Mouse (Mus musculus): Measurements from ENCODE around the gene Lrrk1. TPM values are rescaled to one million over a fixed set of nuclear protein-coding genes. Genes with fewer than 3 reads are reported as not detected.
A peak's percentile ranks its signal among the peaks of the same experiment; 100 is the strongest.

Gene Lrrk1
- polyA plus RNA-seq, 1 experiment from 2014 or later: 5.8 TPM

GRCm38 (mm10) chr7:66247274-66248021 is 140.7 kb downstream of the Lrrk1 start:
- no peak for ATAC-seq (ENCODE audit: insufficient number of reproducible peaks, low FRiP score, low TSS enrichment, low read depth)
- Histone ChIP-seq H3K4me3 (ENCODE audit: low read depth, low read length) (no peak overlapping the region), H3K9me3 (ENCODE audit: control insufficient read depth, low read length) (no peaks in the 10 kb centered on the region), H3K27me3 (ENCODE audit: control insufficient read depth, insufficient read depth, low read length) (no peaks in the 10 kb centered on the region), H3K4me2 (ENCODE audit: low read depth, severe bottlenecking) (no peak overlapping the region), H3K4me1 (ENCODE audit: control insufficient read depth, insufficient read depth, low read length) (peaks cover 5% of the 10 kb centered on the region; the same call in 1 of the 2 replicates), H3K36me3 (ENCODE audit: control insufficient read depth, insufficient read depth, low read length) (no peaks in the 10 kb centered on the region), H3K9ac (ENCODE audit: low read length) (no peak overlapping the region), H3K27ac (replicated peaks; ENCODE audit: low read depth, low read length) (no peak overlapping the region)
- WGBS: 73% methylated on average over 12 of the region's 12 CpGs
- DNase-seq (ENCODE audit: low spot score): peak; percentile 38

- H3K9ac ChIP-seq (ENCODE audit: low read length): no peak overlapping the region
- no peak for ATAC-seq (ENCODE audit: insufficient number of reproducible peaks, low FRiP score, low TSS enrichment, low read depth)
- no peak overlapping the region for H3K27ac ChIP-seq (replicated peaks; ENCODE audit: low read depth, low read length)
- H3K4me2 ChIP-seq (ENCODE audit: low read depth, severe bottlenecking): no peak overlapping the region
- peaks cover 5% of the 10 kb centered on the region; the same call in 1 of the 2 replicates for H3K4me1 ChIP-seq (ENCODE audit: control insufficient read depth, insufficient read depth, low read length)
- H3K36me3 ChIP-seq (ENCODE audit: control insufficient read depth, insufficient read depth, low read length): no peaks in the 10 kb centered on the region
- no peak overlapping the region for H3K4me3 ChIP-seq (ENCODE audit: low read depth, low read length)
- H3K27me3 ChIP-seq (ENCODE audit: control insufficient read depth, insufficient read depth, low read length): no peaks in the 10 kb centered on the region
- WGBS: 79% methylated on average over 11 of the region's 11 CpGs
- no peak for DNase-seq (ENCODE audit: low spot score)
- H3K9me3 ChIP-seq (ENCODE audit: control insufficient read depth, low read length): no peaks in the 10 kb centered on the region
Measured at GRCm38 (mm10) chr7:66246716-66247235, 141.4 kb downstream of the Lrrk1 start.

GRCm38 (mm10) chr7:66245646-66246045 is 142.5 kb downstream of the Lrrk1 start:
- H3K9me3 ChIP-seq (ENCODE audit: control insufficient read depth, low read length): no peaks in the 10 kb centered on the region
- H3K27me3 ChIP-seq (ENCODE audit: control insufficient read depth, insufficient read depth, low read length): no peaks in the 10 kb centered on the region
- H3K27ac ChIP-seq (replicated peaks; ENCODE audit: low read depth, low read length): no peak overlapping the region
- no peak overlapping the region for H3K4me3 ChIP-seq (ENCODE audit: low read depth, low read length)
- 83% methylated on average over 5 of the region's 5 CpGs for WGBS
- no peak overlapping the region for H3K9ac ChIP-seq (ENCODE audit: low read length)
- ATAC-seq (ENCODE audit: insufficient number of reproducible peaks, low FRiP score, low TSS enrichment, low read depth) (no peak), DNase-seq (ENCODE audit: low spot score) (no peak)
- H3K4me2 ChIP-seq (ENCODE audit: low read depth, severe bottlenecking): no peak overlapping the region
- no peaks in the 10 kb centered on the region for H3K36me3 ChIP-seq (ENCODE audit: control insufficient read depth, insufficient read depth, low read length)
- peaks cover 5% of the 10 kb centered on the region; the same call in 1 of the 2 replicates for H3K4me1 ChIP-seq (ENCODE audit: control insufficient read depth, insufficient read depth, low read length)

- no peak overlapping the region for H3K27ac ChIP-seq (replicated peaks; ENCODE audit: low read depth, low read length)
- 74% methylated on average over 7 of the region's 7 CpGs for whole genome bisulfite sequencing
- DNase-seq (ENCODE audit: low spot score) (no peak), ATAC-seq (ENCODE audit: insufficient number of reproducible peaks, low FRiP score, low TSS enrichment, low read depth) (no peak)
- H3K36me3 ChIP-seq (ENCODE audit: control insufficient read depth, insufficient read depth, low read length): no peaks in the 10 kb centered on the region
- no peak overlapping the region for H3K9ac ChIP-seq (ENCODE audit: low read length)
- no peaks in the 10 kb centered on the region for H3K27me3 ChIP-seq (ENCODE audit: control insufficient read depth, insufficient read depth, low read length)
- H3K4me2 ChIP-seq (ENCODE audit: low read depth, severe bottlenecking): no peak overlapping the region
- no peaks in the 10 kb centered on the region for H3K9me3 ChIP-seq (ENCODE audit: control insufficient read depth, low read length)
- H3K4me3 ChIP-seq (ENCODE audit: low read depth, low read length): no peak overlapping the region
- peaks cover 5% of the 10 kb centered on the region; the same call in 1 of the 2 replicates for H3K4me1 ChIP-seq (ENCODE audit: control insufficient read depth, insufficient read depth, low read length)
Measured at GRCm38 (mm10) chr7:66243766-66244325, 144.3 kb downstream of the Lrrk1 start.

- no peaks in the 10 kb centered on the region for H3K27me3 ChIP-seq (ENCODE audit: control insufficient read depth, insufficient read depth, low read length)
- H3K36me3 ChIP-seq (ENCODE audit: control insufficient read depth, insufficient read depth, low read length): no peaks in the 10 kb centered on the region
- H3K4me3 ChIP-seq (ENCODE audit: low read depth, low read length): no peak overlapping the region
- no peak overlapping the region for H3K9ac ChIP-seq (ENCODE audit: low read length)
- no peak overlapping the region for H3K4me2 ChIP-seq (ENCODE audit: low read depth, severe bottlenecking)
- ATAC-seq (ENCODE audit: insufficient number of reproducible peaks, low FRiP score, low TSS enrichment, low read depth) (no peak), DNase-seq (ENCODE audit: low spot score) (no peak)
- whole genome bisulfite sequencing: 91% methylated on average over 4 of the region's 4 CpGs
- no peaks in the 10 kb centered on the region for H3K4me1 ChIP-seq (ENCODE audit: control insufficient read depth, insufficient read depth, low read length)
- no peak overlapping the region for H3K27ac ChIP-seq (replicated peaks; ENCODE audit: low read depth, low read length)
- H3K9me3 ChIP-seq (ENCODE audit: control insufficient read depth, low read length): no peaks in the 10 kb centered on the region
Measured at GRCm38 (mm10) chr7:66241855-66242412, 146.2 kb downstream of the Lrrk1 start.

GRCm38 (mm10) chr7:66238157-66238556 is 150.0 kb downstream of the Lrrk1 start:
- DNase-seq (ENCODE audit: low spot score) (no peak), ATAC-seq (ENCODE audit: insufficient number of reproducible peaks, low FRiP score, low TSS enrichment, low read depth) (no peak)
- Histone ChIP-seq H3K36me3 (ENCODE audit: control insufficient read depth, insufficient read depth, low read length) (no peaks in the 10 kb centered on the region), H3K27me3 (ENCODE audit: control insufficient read depth, insufficient read depth, low read length) (no peaks in the 10 kb centered on the region), H3K4me3 (ENCODE audit: low read depth, low read length) (no peak overlapping the region), H3K4me2 (ENCODE audit: low read depth, severe bottlenecking) (no peak overlapping the region), H3K9me3 (ENCODE audit: control insufficient read depth, low read length) (no peaks in the 10 kb centered on the region), H3K9ac (ENCODE audit: low read length) (no peak overlapping the region), H3K4me1 (ENCODE audit: control insufficient read depth, insufficient read depth, low read length) (0 out of 2 replicates have a peak, but pooled peaks cover 3% of the 10 kb centered on the region), H3K27ac (replicated peaks; ENCODE audit: low read depth, low read length) (no peak overlapping the region)
- 96% methylated on average over 3 of the region's 3 CpGs for WGBS

- no peak overlapping the region for H3K4me2 ChIP-seq (ENCODE audit: low read depth, severe bottlenecking)
- no peak overlapping the region for H3K27ac ChIP-seq (replicated peaks; ENCODE audit: low read depth, low read length)
- DNase-seq (ENCODE audit: low spot score) (no peak), ATAC-seq (ENCODE audit: insufficient number of reproducible peaks, low FRiP score, low TSS enrichment, low read depth) (no peak)
- H3K36me3 ChIP-seq (ENCODE audit: control insufficient read depth, insufficient read depth, low read length): no peaks in the 10 kb centered on the region
- no peaks in the 10 kb centered on the region for H3K9me3 ChIP-seq (ENCODE audit: control insufficient read depth, low read length)
- H3K27me3 ChIP-seq (ENCODE audit: control insufficient read depth, insufficient read depth, low read length): no peaks in the 10 kb centered on the region
- no peak overlapping the region for H3K4me3 ChIP-seq (ENCODE audit: low read depth, low read length)
- peaks cover 19% of the 10 kb centered on the region for H3K4me1 ChIP-seq (ENCODE audit: control insufficient read depth, insufficient read depth, low read length)
- H3K9ac ChIP-seq (ENCODE audit: low read length): no peak overlapping the region
- WGBS: 78% methylated on average over 6 of the region's 6 CpGs
Measured at GRCm38 (mm10) chr7:66233947-66234516, 154.1 kb downstream of the Lrrk1 start.

GRCm38 (mm10) chr7:66233141-66233946 is 154.8 kb downstream of the Lrrk1 start:
- no peaks in the 10 kb centered on the region for H3K36me3 ChIP-seq (ENCODE audit: control insufficient read depth, insufficient read depth, low read length)
- H3K4me2 ChIP-seq (ENCODE audit: low read depth, severe bottlenecking): no peak overlapping the region
- no peaks in the 10 kb centered on the region for H3K9me3 ChIP-seq (ENCODE audit: control insufficient read depth, low read length)
- peaks cover 20% of the 10 kb centered on the region for H3K4me1 ChIP-seq (ENCODE audit: control insufficient read depth, insufficient read depth, low read length)
- no peak for DNase-seq (ENCODE audit: low spot score)
- no peak for ATAC-seq (ENCODE audit: insufficient number of reproducible peaks, low FRiP score, low TSS enrichment, low read depth)
- no peak overlapping the region for H3K4me3 ChIP-seq (ENCODE audit: low read depth, low read length)
- no peak overlapping the region for H3K9ac ChIP-seq (ENCODE audit: low read length)
- no peaks in the 10 kb centered on the region for H3K27me3 ChIP-seq (ENCODE audit: control insufficient read depth, insufficient read depth, low read length)
- H3K27ac ChIP-seq (replicated peaks; ENCODE audit: low read depth, low read length): no peak overlapping the region
- 63% methylated on average over 4 of the region's 4 CpGs for WGBS
